Mouse (Mus musculus) small intestine, adult 2 months (tissue): ENCODE results near the gene Phykpl. TPM values are rescaled to one million over a fixed set of nuclear protein-coding genes. Genes with fewer than 3 reads are reported as not detected.

Experiments
- H3K27ac ChIP-seq: fragments of 200-500 bp; 2 replicates; pipeline ENCODE4 v1.5.1; 2012; ENCODE audit warnings: low read depth, low read length, control low read depth, inconsistent platforms; ENCODE audit not compliant: insufficient read depth
- H3K27me3 ChIP-seq: fragments of 200-500 bp; 2 replicates; pipeline ENCODE4 v1.6.1; 2012; ENCODE audit warnings: mild to moderate bottlenecking, moderate library complexity, low read length, inconsistent platforms; ENCODE audit not compliant: control insufficient read depth, insufficient read depth
- H3K36me3 ChIP-seq: fragments of 200-500 bp; 2 replicates; pipeline ENCODE4 v1.6.1; 2012; ENCODE audit warnings: mild to moderate bottlenecking, low read length, control low read depth, inconsistent platforms; ENCODE audit not compliant: control insufficient read depth, insufficient read depth
- H3K4me1 ChIP-seq: fragments of 200-500 bp; 2 replicates; pipeline ENCODE4 v1.6.1; 2012; ENCODE audit warnings: low read length, inconsistent platforms, mixed read lengths; ENCODE audit not compliant: control insufficient read depth, insufficient read depth, insufficient read length
- H3K4me3 ChIP-seq: fragments of 200-500 bp; 2 replicates; pipeline ENCODE4 v1.5.1; 2012; ENCODE audit warnings: low read depth, mild to moderate bottlenecking, control low read depth, inconsistent platforms, low read length, moderate library complexity
- CTCF ChIP-seq: fragments of 200-500 bp; IDR thresholded peaks from 2 replicates; pipeline ENCODE4 v1.5.1; 2012; ENCODE audit warnings: low read depth, mild to moderate bottlenecking, control low read depth, inconsistent platforms, low read length, moderate library complexity, mixed read lengths; ENCODE audit not compliant: insufficient replicate concordance, insufficient read length; ENCODE audit errors: extremely low read depth
- POLR2A ChIP-seq: fragments of 200-500 bp; IDR thresholded peaks from 2 replicates; pipeline ENCODE4 v1.6.1; 2012; ENCODE audit warnings: low read depth, mild to moderate bottlenecking, control low read depth, inconsistent platforms, low read length, moderate library complexity
- WGBS: fragments of 180-500 bp; shearing (Covaris S2); methylation state at CpG from one replicate; pipeline ENCODE4 v1.1.7; 2018; 5-methylcytosine and 5-hydroxymethylcytosine counted together
- polyA plus RNA-seq: library from polyadenylated mRNA; depleted of rRNA; stranded (reverse); fragments of >200 nt; gene quantifications from 2 replicates; pipeline ENCODE4 v1.2.3, GENCODE M21; 2012

Gene Phykpl
- polyA plus RNA-seq, 1 experiment = 18.7 TPM

DNA sequence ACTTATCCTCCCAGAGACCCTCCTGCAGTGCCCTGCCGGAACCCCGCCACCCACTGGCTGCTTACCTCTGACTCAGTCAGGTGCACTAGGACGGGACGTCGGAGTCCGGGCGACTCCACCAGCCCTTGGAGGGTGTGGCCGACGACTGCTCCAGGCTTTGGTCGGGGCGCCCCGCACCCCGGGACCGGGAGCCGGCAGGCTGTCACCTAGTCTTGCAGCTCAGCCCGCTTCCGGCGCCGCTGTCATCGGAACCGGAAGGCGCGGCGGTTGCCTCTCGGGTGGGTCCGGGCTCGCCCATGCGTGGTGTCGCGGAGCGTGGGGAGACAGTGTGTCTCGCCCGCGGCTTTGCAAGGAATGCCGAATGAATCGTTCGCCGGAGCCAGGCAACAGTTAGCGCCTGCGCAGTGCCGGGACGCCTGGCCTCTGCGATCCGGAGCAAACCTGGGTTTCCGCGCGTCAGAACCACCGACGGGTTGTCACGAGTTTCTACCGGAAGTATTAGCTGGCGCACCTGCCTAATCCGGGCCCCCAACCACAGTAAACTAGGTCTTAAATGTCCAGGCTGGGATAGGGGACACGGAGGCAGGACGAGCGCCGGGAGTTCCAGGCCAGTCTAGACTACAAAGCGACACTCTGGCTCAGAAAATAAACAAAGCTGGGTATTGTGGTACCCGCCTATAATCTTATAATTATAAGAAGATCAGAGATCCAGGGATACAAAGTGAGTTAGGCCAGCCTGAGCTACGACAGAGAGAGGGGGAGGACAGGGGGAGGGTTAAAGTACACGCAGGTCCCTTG lies 51.2 kb downstream of the Phykpl start, which contains the start of gene Rmnd5b:
TSS of gene Rmnd5b (minus strand) at position 372 of the 798 bp plus-strand sequence.
- Histone ChIP-seq H3K27me3 (no peaks in the 10 kb centered on the region), H3K4me3 (peak within 1 kb of the TSS; percentile 80), H3K4me1 (peaks cover 11% of the 10 kb centered on the region), H3K27ac (peak within 1 kb of the TSS; percentile 86), H3K36me3 (no peaks in the 10 kb centered on the region)
- under 1% methylated on average over 61 of the region's 61 CpGs for WGBS
- TF ChIP-seq POLR2A (peak; percentile 46), CTCF (0 out of 2 replicates have a peak, but pooled peaks have one; percentile 27)

DNA sequence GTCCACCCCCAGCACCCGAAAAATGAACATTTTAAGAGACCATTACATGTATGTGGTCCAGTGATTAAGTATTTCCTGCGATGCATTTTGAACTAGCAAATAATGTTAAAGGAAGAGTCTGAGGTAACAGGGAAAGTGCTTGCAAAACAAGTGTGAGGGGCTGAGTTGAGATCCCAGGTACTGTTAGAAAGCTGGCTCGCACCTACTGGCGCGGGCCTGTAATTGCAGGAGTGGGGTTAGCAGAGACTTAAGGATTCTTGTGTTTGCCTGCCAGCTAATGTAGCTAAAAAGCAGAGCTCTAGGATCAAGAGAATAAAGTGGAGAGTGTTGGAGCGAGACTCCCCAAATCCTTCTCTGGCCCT lies 51.7 kb downstream of the Phykpl start:
- no peak for TF ChIP-seq POLR2A
- TF ChIP-seq CTCF = peak; percentile 73; the same call in 1 of the 2 replicates
- Histone ChIP-seq H3K4me3 (peak overlapping the region; percentile 80), H3K4me1 (peaks cover 16% of the 10 kb centered on the region), H3K27me3 (no peaks in the 10 kb centered on the region), H3K27ac (peak overlapping the region; percentile 86), H3K36me3 (no peaks in the 10 kb centered on the region)
- 5% methylated on average over 6 of the region's 6 CpGs for WGBS

DNA sequence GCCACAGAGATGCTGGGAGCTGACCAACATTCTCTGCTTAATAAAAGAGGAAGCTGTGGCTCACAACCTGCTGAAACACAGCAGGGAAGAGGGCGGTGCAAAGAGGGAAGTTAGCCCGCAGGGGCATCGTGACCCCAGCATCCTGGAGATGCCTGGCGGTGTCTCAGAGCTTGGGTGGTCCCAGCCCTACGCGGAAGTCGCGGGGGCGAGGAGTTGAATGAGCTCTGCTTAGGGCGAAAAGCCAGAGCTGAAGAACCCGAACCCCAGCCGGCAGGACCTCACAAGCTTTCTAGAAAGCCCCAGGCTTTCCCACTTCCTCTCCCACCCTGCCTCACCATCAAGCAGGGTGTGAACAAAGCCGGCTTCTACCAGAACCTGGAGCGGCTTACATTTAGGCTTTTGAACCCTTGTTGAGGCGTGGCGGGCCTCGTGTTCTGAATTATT lies 53.4 kb downstream of the Phykpl start:
- 27% methylated on average over 17 of the region's 17 CpGs for WGBS
- Histone ChIP-seq H3K36me3 (no peaks in the 10 kb centered on the region), H3K27ac (peak overlapping the region; percentile 54; the same call in 1 of the 2 replicates), H3K27me3 (no peaks in the 10 kb centered on the region), H3K4me3 (peak overlapping the region; percentile 42), H3K4me1 (peaks cover 17% of the 10 kb centered on the region)
- TF ChIP-seq CTCF = no peak
- TF ChIP-seq POLR2A = no peak

DNA sequence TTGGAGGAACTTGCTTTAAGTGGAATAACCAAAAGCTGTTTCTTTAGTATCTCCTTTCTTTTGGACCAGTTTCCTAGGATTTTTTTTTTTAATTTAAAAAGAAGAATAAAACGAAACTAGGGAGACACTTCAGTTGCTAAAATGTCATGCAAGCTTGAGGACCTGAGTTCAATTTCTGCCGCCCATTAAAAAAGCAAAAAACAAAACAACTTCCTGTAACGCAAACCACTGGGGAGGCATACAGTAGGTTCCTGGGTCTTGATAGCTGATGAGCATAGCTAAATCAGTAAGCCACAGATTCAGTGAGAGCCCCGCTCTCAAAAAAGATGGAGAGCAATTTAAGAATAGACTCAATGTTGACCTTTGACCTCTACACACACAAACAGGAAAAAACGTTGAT lies 53.9 kb downstream of the Phykpl start:
- Histone ChIP-seq H3K27ac (0 out of 2 replicates have a peak overlapping the region, but pooled peaks have one; percentile 54), H3K36me3 (no peaks in the 10 kb centered on the region), H3K4me1 (peaks cover 20% of the 10 kb centered on the region), H3K27me3 (no peaks in the 10 kb centered on the region), H3K4me3 (0 out of 2 replicates have a peak overlapping the region, but pooled peaks have one; percentile 42)
- WGBS = 57% methylated on average over 5 of the region's 5 CpGs
- TF ChIP-seq CTCF (no peak), POLR2A (no peak)

DNA sequence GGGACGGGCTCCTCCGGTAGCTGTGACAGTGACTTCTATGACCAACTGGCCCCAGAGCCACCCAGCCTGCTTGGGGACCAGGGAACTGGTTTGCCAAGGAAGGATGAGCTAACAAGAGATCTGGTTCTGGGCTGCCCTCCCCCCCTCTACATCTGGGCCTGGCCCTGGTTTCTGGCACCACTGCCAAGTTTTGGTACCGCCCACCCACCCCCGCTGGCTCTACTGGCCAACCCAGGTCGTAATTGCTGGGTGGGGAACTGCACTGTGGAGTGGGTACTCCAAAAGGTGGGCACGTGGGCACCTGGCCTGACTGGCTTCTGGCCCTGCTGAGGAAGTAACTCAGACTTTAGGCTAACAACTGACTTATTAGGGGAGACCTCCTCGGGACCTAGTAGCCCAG lies 56.2 kb downstream of the Phykpl start:
- H3K27me3 ChIP-seq = no peaks in the 10 kb centered on the region
- 31% methylated on average over 7 of the region's 7 CpGs for WGBS
- H3K36me3 ChIP-seq = peaks cover 2% of the 10 kb centered on the region; the same call in 1 of the 2 replicates
- TF ChIP-seq CTCF = no peak
- no peak for TF ChIP-seq POLR2A
- H3K4me1 ChIP-seq = peaks cover 23% of the 10 kb centered on the region
- H3K27ac ChIP-seq = no peak overlapping the region
- no peak overlapping the region for H3K4me3 ChIP-seq

DNA sequence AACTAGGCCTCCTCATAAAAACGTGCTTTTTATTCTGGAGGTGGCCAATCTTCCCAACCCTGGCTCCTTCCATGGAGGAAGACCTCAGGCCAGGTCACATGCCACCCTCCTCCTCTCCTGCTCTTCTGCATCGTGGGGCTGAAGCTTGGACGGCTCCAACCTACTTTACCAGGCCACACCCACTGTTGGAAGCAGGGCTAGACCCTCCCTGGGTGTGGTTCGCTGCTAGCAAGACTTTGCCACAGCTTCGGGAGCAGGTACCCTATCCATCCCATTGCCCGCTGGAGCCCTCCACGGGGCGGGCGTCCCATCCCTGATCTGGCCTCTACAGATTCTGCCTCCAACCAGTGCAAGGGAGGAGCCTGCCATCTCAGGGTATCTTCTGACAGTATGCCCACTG lies 58.6 kb downstream of the Phykpl start:
- H3K36me3 ChIP-seq = peaks cover 2% of the 10 kb centered on the region; the same call in 1 of the 2 replicates
- WGBS = 62% methylated on average over 9 of the region's 9 CpGs
- no peak for TF ChIP-seq CTCF
- H3K27ac ChIP-seq = no peak overlapping the region
- H3K27me3 ChIP-seq = no peaks in the 10 kb centered on the region
- peaks cover 28% of the 10 kb centered on the region for H3K4me1 ChIP-seq
- H3K4me3 ChIP-seq = no peak overlapping the region

DNA sequence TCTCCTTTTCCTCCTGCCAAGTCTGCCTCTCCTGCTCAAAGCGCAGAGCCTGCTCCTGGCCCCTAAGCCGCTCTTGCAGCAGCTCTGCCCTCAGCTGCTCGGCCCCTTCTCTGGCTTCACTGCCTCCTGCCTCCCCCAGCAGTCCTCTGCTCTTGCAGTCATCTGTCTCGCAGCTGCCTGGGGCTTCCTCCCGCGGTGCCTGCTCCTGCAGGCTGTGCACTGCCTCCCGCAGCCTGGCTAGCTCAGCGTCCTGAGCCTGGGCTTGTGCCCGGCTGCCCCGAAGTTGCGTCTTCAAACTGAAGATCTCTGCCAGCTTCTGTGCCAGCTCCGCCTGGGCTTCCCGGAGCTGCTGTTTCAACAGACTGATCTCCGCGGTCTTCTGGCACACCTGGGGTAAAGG lies 59.2 kb downstream of the Phykpl start:
- peaks cover 2% of the 10 kb centered on the region; the same call in 1 of the 2 replicates for H3K36me3 ChIP-seq
- no peak overlapping the region for H3K4me3 ChIP-seq
- H3K4me1 ChIP-seq = peaks cover 27% of the 10 kb centered on the region
- 59% methylated on average over 15 of the region's 15 CpGs for WGBS
- H3K27ac ChIP-seq = 0 out of 2 replicates have a peak overlapping the region, but pooled peaks have one; percentile 10
- no peak for TF ChIP-seq POLR2A
- TF ChIP-seq CTCF = no peak
- no peaks in the 10 kb centered on the region for H3K27me3 ChIP-seq
